Mouse (Mus musculus) stomach, postnatal 0 days (tissue): ENCODE measurements around the gene Phb2.

ENCODE experiments used
- CTCF ChIP-seq: IDR thresholded peaks from 2 replicates; pipeline ENCODE4 v1.5.1; 2016; ENCODE audit warnings: antibody characterized with exemption, low read depth, mild to moderate bottlenecking, moderate library complexity
- EP300 ChIP-seq: optimal IDR thresholded peaks from 2 replicates; pipeline ENCODE3; 2016; ENCODE audit warnings: antibody characterized with exemption

DNA sequence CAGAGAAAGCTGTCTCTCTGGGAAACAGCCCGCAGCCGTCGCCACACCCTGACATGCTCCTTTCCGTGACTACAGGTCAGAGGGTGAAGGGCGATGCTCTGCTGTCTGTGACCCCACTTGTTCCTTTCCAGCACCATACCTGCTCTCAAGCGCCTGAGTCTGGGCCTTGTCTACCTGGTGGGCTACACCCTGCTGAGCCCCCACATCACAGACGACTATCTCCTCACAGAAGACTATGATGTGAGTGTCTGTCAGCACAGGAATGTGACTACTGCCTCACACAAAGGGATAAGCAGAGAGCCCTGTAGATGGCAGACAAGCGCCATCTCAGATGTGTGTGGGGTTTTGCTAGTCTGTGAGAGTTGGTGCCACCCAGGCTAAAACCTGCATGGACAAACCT, 10.8 kb upstream of the Phb2 start:
- TF ChIP-seq CTCF (peak; percentile 52), EP300 (no peak)
